Mouse (Mus musculus) olfactory bulb, adult 2 months (tissue): ENCODE measurements around the gene Cpeb4. TPM values are rescaled to one million over a fixed set of nuclear protein-coding genes. Genes with fewer than 3 reads are reported as not detected.
"Not testable (repeated sequence)": the region's sequence is repeated elsewhere in the genome, so short reads cannot be mapped to it uniquely, and the experiment has no call there.

Experiments
- H3K27ac ChIP-seq: fragments of 200-500 bp; 2 replicates; pipeline ENCODE4 v1.5.1; 2012; ENCODE audit warnings: low read depth, low read length; ENCODE audit not compliant: insufficient read depth
- H3K4me1 ChIP-seq: fragments of 200-500 bp; 2 replicates; pipeline ENCODE4 v1.6.1; 2012; ENCODE audit warnings: low read length; ENCODE audit not compliant: control insufficient read depth, insufficient read depth
- H3K4me3 ChIP-seq: fragments of 200-500 bp; 2 replicates; pipeline ENCODE4 v1.5.1; 2012; ENCODE audit warnings: mild to moderate bottlenecking, low read depth, low read length, moderate library complexity; ENCODE audit not compliant: insufficient read depth
- CTCF ChIP-seq: fragments of 200-500 bp; IDR thresholded peaks from 2 replicates; pipeline ENCODE4 v1.5.1; 2012; ENCODE audit warnings: low read depth, mild to moderate bottlenecking, low read length, moderate library complexity; ENCODE audit not compliant: insufficient read depth
- POLR2A ChIP-seq: fragments of 200-500 bp; IDR thresholded peaks from 2 replicates; pipeline ENCODE4 v1.6.1; 2012; ENCODE audit warnings: mild to moderate bottlenecking, low read depth, low read length, moderate library complexity; ENCODE audit not compliant: insufficient read depth
- WGBS: fragments of 180-500 bp; shearing (Covaris S2); methylation state at CpG from one replicate; pipeline ENCODE4 v1.1.7; 2018; 5-methylcytosine and 5-hydroxymethylcytosine counted together
- polyA plus RNA-seq: library from polyadenylated mRNA; stranded (reverse); fragments of >200 nt; gene quantifications from 2 replicates; pipeline ENCODE4 v1.2.4, GENCODE M21; 2012; ENCODE audit warnings: low replicate concordance; ENCODE audit not compliant: missing spikeins, insufficient read depth, insufficient read length

Gene Cpeb4
- polyA plus RNA-seq, 1 experiment, result not detected

- Histone ChIP-seq H3K4me3 (no peak overlapping the region), H3K27ac (no peak overlapping the region), H3K4me1 (no peaks in the 10 kb centered on the region)
- 74% methylated on average over 8 of the region's 8 CpGs for WGBS
- no peak for TF ChIP-seq CTCF
- no peak for TF ChIP-seq POLR2A
Measured at GRCm38 (mm10) chr11:31974826-31975225, 102.8 kb downstream of the Cpeb4 start.

DNA sequence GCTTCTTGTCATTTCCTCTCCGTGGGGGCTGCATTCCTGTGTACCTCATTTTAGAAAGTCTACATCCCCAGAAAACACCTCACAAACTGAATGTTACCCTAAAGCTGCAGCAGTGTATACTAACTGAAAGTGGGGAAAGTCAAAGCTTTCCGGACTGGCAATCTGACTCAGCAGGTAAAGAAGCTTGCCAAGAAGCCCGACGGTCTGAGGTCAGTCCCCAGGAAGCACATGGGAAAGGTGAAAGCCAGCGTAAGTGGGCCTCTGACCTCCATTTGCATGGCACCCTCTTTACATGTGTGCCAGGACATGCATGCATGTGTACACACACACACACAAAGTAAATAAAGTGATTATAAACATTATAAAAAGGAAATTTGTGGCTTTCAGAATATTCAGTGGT is 103.7 kb downstream of the Cpeb4 start:
- 86% methylated on average over 5 of the region's 5 CpGs for WGBS
- Histone ChIP-seq H3K27ac (no peak overlapping the region), H3K4me3 (no peak overlapping the region), H3K4me1 (no peaks in the 10 kb centered on the region)
- no peak for TF ChIP-seq POLR2A
- no peak for TF ChIP-seq CTCF

DNA sequence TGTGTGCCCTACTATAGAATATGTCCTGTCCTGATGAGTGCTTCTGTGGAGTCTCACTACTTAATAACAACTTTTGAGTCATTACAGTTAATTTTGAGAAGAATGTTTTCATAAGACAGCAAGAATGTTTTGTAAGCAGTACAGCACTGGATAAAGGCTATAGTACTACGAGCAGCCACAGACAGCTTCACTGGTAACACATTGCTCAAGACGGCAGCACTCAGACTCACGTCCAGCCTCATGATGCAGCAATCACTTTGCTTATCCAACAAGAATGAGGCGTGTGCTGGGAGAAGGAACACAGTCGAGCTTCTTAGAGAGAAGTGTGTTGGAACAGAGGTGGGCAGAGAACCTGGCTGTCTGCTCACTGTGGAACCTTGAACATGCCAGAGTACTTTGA is 104.1 kb downstream of the Cpeb4 start:
- no peak overlapping the region for H3K4me3 ChIP-seq
- WGBS, result 76% methylated on average over 5 of the region's 5 CpGs
- H3K4me1 ChIP-seq, result no peaks in the 10 kb centered on the region
- TF ChIP-seq CTCF (no peak), POLR2A (no peak)
- H3K27ac ChIP-seq, result no peak overlapping the region

DNA sequence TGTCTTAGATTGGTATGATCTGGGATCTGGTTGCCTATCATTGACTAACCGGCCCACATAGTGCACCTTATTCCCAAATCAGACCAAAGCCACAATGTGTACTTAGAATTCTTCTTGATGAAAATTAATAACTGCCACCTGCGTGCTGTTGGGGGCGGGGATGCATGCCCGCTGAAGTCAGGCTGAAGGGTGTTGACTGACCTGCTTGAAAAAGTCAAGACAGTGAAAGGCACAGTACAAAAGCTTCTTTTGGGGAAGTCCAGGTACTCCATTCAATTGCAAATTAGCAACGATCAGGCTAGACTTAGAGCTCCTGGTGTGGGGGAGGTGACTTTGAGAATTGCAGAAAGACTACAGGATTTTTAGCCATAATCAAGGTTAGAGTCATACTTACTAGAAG is 108.1 kb downstream of the Cpeb4 start:
- 92% methylated on average over 5 of the region's 5 CpGs for WGBS
- not testable (repeated sequence) for H3K4me1 ChIP-seq, H3K4me3 ChIP-seq, H3K27ac ChIP-seq

GRCm38 (mm10) chr11:31981830-31982229 is 109.8 kb downstream of the Cpeb4 start:
- TF ChIP-seq POLR2A (no peak), CTCF (no peak)
- Histone ChIP-seq H3K27ac (no peak overlapping the region), H3K4me3 (no peak overlapping the region), H3K4me1 (no peaks in the 10 kb centered on the region)
- 84% methylated on average over 7 of the region's 7 CpGs for WGBS

DNA sequence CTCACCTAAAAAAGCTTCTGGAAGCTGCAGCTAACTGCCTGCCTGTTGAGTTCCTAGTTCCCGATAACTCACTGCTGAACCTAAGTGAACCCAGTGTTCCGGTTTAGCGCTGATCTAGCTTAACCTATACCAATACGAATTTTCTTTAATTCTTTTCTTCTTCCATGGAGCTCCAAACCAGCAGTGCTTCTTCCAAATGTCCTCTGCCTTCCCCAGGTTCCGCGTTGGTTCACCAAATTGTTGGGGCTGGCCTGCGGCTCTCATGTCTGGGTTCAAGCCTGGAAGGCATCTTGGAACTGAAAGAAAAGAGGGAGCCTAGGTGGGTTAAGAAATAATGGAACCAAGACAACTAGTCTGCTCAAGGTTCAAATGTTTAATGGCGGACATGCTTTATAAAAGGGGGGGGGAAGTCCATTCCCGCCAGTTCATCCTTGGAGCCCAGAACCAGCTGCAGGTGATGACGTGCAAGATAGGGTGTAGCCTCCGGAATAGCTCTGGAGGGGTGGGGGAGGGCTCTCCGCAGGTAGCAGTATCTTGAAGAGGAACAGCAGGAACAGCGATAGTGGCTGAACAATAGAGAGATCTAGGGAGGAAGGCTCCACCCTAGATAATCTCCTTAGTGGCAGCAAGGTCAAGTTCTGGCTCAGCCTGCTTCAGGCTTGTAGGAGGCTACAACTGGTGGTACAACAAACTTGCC is 110.4 kb downstream of the Cpeb4 start:
- H3K4me3 ChIP-seq, H3K27ac ChIP-seq, H3K4me1 ChIP-seq: not testable (repeated sequence)
- 87% methylated on average over 13 of the region's 13 CpGs for WGBS

- TF ChIP-seq POLR2A (no peak), CTCF (no peak)
- Histone ChIP-seq H3K4me3 (no peak overlapping the region), H3K27ac (no peak overlapping the region), H3K4me1 (no peaks in the 10 kb centered on the region)
Measured at GRCm38 (mm10) chr11:31983249-31983648, 111.2 kb downstream of the Cpeb4 start.

DNA sequence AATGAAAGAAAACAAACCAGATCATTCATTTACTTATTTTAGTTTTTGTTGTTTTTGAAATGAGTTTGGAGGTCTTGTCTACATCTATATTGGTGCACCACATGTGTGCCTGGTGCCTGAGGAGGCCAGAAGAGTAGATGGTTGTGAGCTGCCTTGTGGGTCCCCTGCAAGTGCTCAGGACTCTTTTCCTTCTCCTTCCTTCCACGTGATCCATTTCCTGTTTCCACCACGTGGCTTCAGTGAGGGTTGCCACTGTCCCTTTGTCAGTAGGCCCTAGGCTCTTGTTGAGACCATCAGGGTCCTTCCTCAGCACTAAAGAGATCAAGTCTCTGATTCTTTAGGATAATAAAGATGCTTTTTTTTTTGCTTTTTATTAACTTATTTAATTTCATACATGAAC is 112.8 kb downstream of the Cpeb4 start:
- 78% methylated on average over 2 of the region's 2 CpGs for WGBS

More for the DNA sequence above, 112.8 kb downstream of the Cpeb4 start:
- Histone ChIP-seq H3K4me3 (no peak overlapping the region), H3K27ac (no peak overlapping the region), H3K4me1 (no peaks in the 10 kb centered on the region)
- TF ChIP-seq CTCF (no peak), POLR2A (no peak)

Other genes with a start within 250 kb of the Cpeb4 start
- not detected in 2 replicates for gene Bod1, start 200.3 kb upstream of the Cpeb4 start, polyA plus RNA-seq
- gene 4930524B15Rik, start 93.4 kb downstream of the Cpeb4 start, polyA plus RNA-seq, result not detected in 2 replicates
- 206 and 450 TPM in 2 replicates for gene Nsg2, start 128.3 kb downstream of the Cpeb4 start, polyA plus RNA-seq